Mouse (Mus musculus) ovary, postnatal 10 days (tissue): Measurements from ENCODE around the gene Krt2.
A peak's percentile ranks its signal among the peaks of the same experiment; 100 is the strongest.

Source experiments
- DNase-seq: peaks from one replicate; pipeline ENCODE4 v3.0.0; 2022; ENCODE audit warnings: low spot score

The Krt2 gene

GRCm38 (mm10) chr15:101817875-101818274 is at the start of gene Krt2:
Krt2 (minus strand) TSS chr15:101818169.
- DNase-seq = no peak

- DNase-seq = no peak
Measured at GRCm38 (mm10) chr15:101866754-101867153, 48.8 kb upstream of the Krt2 start.

- DNase-seq = no peak
Measured at GRCm38 (mm10) chr15:101860421-101861130, 42.6 kb upstream of the Krt2 start.

- DNase-seq = peak; percentile 6
Measured at GRCm38 (mm10) chr15:101859735-101860170, 41.8 kb upstream of the Krt2 start.

- no peak for DNase-seq
Measured at GRCm38 (mm10) chr15:101858673-101859425, 40.9 kb upstream of the Krt2 start.

GRCm38 (mm10) chr15:101856696-101857095 is 38.7 kb upstream of the Krt2 start:
- no peak for DNase-seq

- DNase-seq = no peak
Measured at GRCm38 (mm10) chr15:101855732-101856131, 37.8 kb upstream of the Krt2 start.

- DNase-seq = no peak
Measured at GRCm38 (mm10) chr15:101854294-101854693, 36.3 kb upstream of the Krt2 start.

- no peak for DNase-seq
Measured at GRCm38 (mm10) chr15:101852571-101852970, 34.6 kb upstream of the Krt2 start.

- DNase-seq = no peak
Measured at GRCm38 (mm10) chr15:101850694-101851093, 32.7 kb upstream of the Krt2 start, which contains the start of gene Krt1. Krt1 (minus strand) TSS chr15:101850794.

GRCm38 (mm10) chr15:101845971-101846403 is 28.0 kb upstream of the Krt2 start:
- no peak for DNase-seq

GRCm38 (mm10) chr15:101843192-101843591 is 25.2 kb upstream of the Krt2 start:
- DNase-seq = no peak

GRCm38 (mm10) chr15:101834784-101835328 is 16.9 kb upstream of the Krt2 start:
- DNase-seq = no peak

- no peak for DNase-seq
Measured at GRCm38 (mm10) chr15:101833131-101833530, 15.2 kb upstream of the Krt2 start.

GRCm38 (mm10) chr15:101829441-101829840 is 11.5 kb upstream of the Krt2 start:
- DNase-seq = no peak

GRCm38 (mm10) chr15:101821786-101822185 is 3.8 kb upstream of the Krt2 start:
- no peak for DNase-seq

GRCm38 (mm10) chr15:101803052-101803822 is 14.7 kb downstream of the Krt2 start:
- DNase-seq = no peak

GRCm38 (mm10) chr15:101802296-101802835 is 15.6 kb downstream of the Krt2 start, which contains the start of gene Krt73:
Krt73 (minus strand) TSS chr15:101802346.
- no peak for DNase-seq

- no peak for DNase-seq
Measured at GRCm38 (mm10) chr15:101790867-101791266, 27.1 kb downstream of the Krt2 start.

- DNase-seq = no peak
Measured at GRCm38 (mm10) chr15:101786360-101786759, 31.6 kb downstream of the Krt2 start, which contains the start of gene Krt72. Krt72 (minus strand) TSS chr15:101786460.

- no peak for DNase-seq
Measured at GRCm38 (mm10) chr15:101773420-101773819, 44.5 kb downstream of the Krt2 start.

GRCm38 (mm10) chr15:101772711-101773081 is 45.3 kb downstream of the Krt2 start:
- DNase-seq = peak; percentile 81
